Mouse (Mus musculus): ENCODE data around the gene Foxa2.
A peak's percentile ranks its signal among the peaks of the same experiment; 100 is the strongest.

Gene Foxa2

DNA sequence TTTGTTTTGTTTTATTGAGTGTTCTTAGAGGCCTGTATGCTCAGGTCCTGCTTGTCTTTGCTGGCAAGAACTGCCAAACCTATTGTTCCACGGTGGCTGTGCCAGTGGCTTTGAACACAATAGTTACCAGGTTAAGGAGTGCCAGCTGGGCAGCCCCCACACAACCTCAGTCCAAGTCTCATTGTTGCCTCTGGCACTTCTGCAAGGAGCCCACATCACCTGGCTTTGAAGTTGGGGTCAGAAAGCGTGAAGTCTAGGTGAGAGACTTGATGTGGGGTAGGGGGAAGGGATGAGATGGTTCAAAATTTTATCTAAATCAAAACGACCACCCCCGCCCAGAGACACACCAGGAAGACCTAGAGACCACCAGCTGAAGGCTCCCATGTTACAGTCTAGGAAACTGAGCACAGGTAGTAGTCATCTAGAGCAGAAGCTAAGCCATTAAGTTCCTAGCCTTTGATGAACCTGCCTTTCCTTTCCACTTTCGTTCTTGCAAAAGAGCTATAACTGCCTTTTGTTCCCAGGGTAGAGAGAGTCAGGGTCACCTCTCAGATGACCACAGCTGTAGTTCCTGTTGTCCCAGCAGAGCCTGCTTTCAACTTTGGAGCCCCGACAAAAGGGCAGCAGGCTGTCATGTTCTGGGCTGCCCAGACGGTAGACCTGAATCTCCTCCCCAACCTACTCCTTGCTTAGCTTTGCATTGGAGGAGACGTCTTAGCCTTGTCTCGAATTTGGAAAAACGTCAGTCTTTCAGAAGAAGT lies 48.4 kb downstream of the Foxa2 start:
- DNase-seq, result peak; percentile 71

DNA sequence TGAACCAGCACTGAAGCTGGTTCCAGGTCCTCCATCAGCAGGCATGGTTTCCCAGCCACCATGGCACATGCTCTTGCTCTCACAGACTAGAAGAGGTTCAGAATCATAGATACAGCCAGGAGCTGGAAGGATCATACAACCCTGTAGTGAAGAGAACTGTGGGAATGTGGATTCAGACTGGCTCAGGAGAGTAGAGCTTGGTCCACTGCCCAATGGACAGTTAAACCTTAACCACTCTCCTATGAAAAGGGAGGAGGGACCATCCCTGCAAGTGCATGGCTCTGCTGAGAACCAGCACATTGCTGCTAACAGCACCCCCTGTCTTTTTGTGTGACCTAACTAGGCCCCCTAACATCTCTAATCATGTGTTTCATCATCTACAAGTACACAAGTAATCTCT lies 50.0 kb downstream of the Foxa2 start:
- DNase-seq, result peak; percentile 51

- peak; percentile 19 for DNase-seq
Measured at GRCm38 (mm10) chr2:147993821-147994220, 52.9 kb downstream of the Foxa2 start.

DNA sequence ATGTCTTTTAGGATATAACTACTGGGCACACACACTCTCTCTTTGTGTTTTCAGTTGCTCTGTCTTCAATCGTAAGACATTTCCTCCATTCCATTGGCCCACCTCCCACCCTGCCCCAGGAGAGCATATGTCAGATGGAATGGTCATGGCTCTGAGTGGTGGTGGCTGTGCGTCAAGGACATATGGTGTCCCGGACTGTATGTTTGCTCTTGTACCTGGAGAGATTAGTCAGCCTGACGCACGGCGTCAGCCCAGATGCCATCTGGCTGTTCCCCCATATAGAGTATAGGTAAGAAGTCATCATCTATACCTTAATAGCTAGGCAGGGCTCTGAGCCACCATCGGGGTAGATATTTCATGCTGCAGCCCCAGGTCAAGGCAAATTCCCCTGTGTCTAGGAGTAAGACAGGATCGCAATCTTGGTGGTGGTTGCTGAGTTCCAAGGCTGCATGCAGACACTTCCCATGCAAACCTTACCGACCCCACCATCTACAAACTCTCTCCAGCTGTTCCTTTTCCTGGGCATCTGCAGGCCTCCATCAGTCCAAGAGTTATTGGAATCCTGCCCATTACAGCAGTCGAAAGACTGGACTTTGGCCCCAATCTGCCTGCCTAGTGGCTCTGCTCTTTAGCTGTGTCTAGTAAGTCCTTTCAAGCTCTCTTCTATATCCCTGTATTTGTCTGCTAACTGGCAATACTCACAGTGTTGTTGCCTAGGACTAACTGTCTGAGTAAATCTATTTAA lies 53.7 kb downstream of the Foxa2 start:
- peak; percentile 84 for DNase-seq
